23 mouse cellular contexts compared by ENCODE assay signal in genomic region chr1:80499264-80499663, GRCm38 (mm10). TPM values are rescaled to one million over a fixed set of nuclear protein-coding genes. Genes with fewer than 3 reads are reported as not detected.
"Had no signal": no experiment of that assay in that cellular context is flagged by ENCODE, and none has a peak within 500 bp of the region (broad histone marks: within the 10 kb centered on the region; RNA-seq: fewer than 3 reads in every experiment).

No protein-coding gene starts in this region.

- H3K4me3 ChIP-seq: left cerebral cortex, adult 2 months; limb, embryonic 15.5 days; liver, embryonic 12.5 days; myocyte; neural tube, embryonic 15.5 days had no signal

- H3K4me2 ChIP-seq: limb, embryonic 15.5 days; liver, embryonic 12.5 days; lung, embryonic 14.5 days; neural tube, embryonic 15.5 days had no signal

- ATAC-seq: liver, embryonic 12.5 days had no signal

- DNase-seq: kidney, adult 18-20 months; kidney, postnatal 25 days; lung, embryonic 14.5 days; lung, postnatal 10 days; lung, postnatal 4 days; right cerebral cortex, adult 18-20 months; right cerebral cortex, postnatal 25 days; thymus, postnatal 36 days had no signal

- H3K36me3 ChIP-seq: limb, embryonic 15.5 days; liver, embryonic 12.5 days; neural tube, embryonic 15.5 days had no signal

- H3K4me1 ChIP-seq: limb, embryonic 15.5 days; liver, embryonic 12.5 days; neural tube, embryonic 15.5 days had no signal

- H3K9ac ChIP-seq: limb, embryonic 15.5 days; liver, embryonic 12.5 days; lung, embryonic 14.5 days; neural tube, embryonic 15.5 days had no signal

- H3K9me3 ChIP-seq: limb, embryonic 15.5 days; liver, embryonic 12.5 days; neural tube, embryonic 15.5 days had no signal

- H3K27me3 ChIP-seq: limb, embryonic 15.5 days; liver, embryonic 12.5 days; neural tube, embryonic 15.5 days had no signal

- H3K27ac ChIP-seq: left cerebral cortex, adult 2 months; limb, embryonic 15.5 days; liver, embryonic 12.5 days; neural tube, embryonic 15.5 days had no signal

RNA-seq across cellular contexts. Expression of gene Gm45261, which starts 38.0 kb away (rescaled TPM):
- total RNA-seq: layer of hippocampus, postnatal 25 days; left cerebral cortex, adult 2 months; left cerebral cortex, postnatal 14 days; megakaryocyte, adult 5-6 weeks had no signal
- polyA plus RNA-seq: kidney, embryonic 16.5 days; limb, embryonic 11.5 days; limb, embryonic 15.5 days; liver, embryonic 12.5 days; liver, embryonic 16.5 days; lung, embryonic 14.5 days; myocyte; neural tube, embryonic 11.5 days; neural tube, embryonic 15.5 days; small intestine, adult 2 months; stomach, embryonic 16.5 days; thymus, postnatal 0 days had no signal
